Comparison of ENCODE assay signal across 11 mouse cellular contexts in the genomic region with DNA sequence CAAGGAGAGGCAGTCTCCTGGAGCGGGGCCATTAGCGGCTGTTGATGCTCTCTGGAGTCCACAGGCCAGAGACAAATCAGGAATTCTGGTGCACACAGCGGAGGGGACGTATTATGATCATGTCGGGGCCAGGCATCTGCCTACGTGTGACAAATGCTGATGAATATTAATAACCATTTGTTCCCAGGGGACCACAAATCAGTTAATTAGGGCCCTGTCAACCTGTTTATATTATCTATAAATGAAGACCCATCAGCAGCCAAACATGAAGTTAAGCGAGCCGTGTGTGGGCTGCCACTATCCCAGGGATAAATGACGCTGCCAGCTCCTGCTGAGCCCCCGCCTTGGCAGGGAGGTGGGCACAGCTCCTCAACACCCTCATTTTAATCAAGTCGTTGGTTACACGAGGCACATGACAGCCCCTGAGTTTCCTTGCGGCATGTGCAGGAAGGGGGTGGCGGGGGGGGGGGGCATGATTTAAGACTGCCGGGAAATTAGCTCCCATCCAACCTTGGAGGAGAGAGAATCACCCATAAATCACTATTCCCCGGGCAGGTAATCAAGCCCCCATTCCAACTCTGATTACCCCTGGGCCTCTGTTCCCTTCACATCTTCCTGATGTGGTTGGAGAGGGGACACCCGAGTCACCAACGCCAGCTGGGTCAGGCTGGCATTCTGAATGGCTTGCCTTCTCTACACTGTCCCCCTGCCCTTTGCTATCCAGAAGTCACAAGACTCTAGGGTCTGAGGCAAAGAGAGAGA.
DNase-seq lines count a peak whose midpoint lies in the region; ATAC-seq lines count a peak whose summit lies in the region.
"Had no signal": no experiment of that assay in that cellular context is flagged by ENCODE, and none has a peak within 500 bp of the region (broad histone marks: within the 10 kb centered on the region; RNA-seq: fewer than 3 reads in every experiment).

No protein-coding gene starts in this region.

- H3K4me2 ChIP-seq in forebrain, embryonic 14.5 days (ENCODE audit: low read length), result 0 out of 2 replicates have a peak overlapping the region, but pooled peaks have one; percentile 3
- no peak overlapping the region; the same call in 1 of the 2 replicates for H3K4me2 ChIP-seq in hindbrain, embryonic 16.5 days (ENCODE audit: low read length)
- no peak overlapping the region for H3K4me2 ChIP-seq in neural tube, embryonic 15.5 days
- H3K4me2 ChIP-seq: liver, embryonic 15.5 days had no signal

- H3K27ac ChIP-seq in forebrain, embryonic 14.5 days (ENCODE audit: low read depth, low read length), result no peak overlapping the region
- H3K27ac ChIP-seq in hindbrain, embryonic 16.5 days (ENCODE audit: low read depth, low read length), result no peak overlapping the region
- H3K27ac ChIP-seq in neural tube, embryonic 15.5 days (replicated peaks), result peak overlapping the region; percentile 56
- H3K27ac ChIP-seq: liver, embryonic 15.5 days had no signal

- H3K27me3 ChIP-seq in forebrain, embryonic 14.5 days (replicated peaks; ENCODE audit: control insufficient read depth, insufficient read depth, low read length), result 0 out of 2 replicates have a peak, but pooled peaks cover 13% of the 10 kb centered on the region
- peaks cover 6% of the 10 kb centered on the region for H3K27me3 ChIP-seq in hindbrain, embryonic 16.5 days (replicated peaks; ENCODE audit: control insufficient read depth, insufficient read depth, low read length)
- H3K27me3 ChIP-seq in neural tube, embryonic 15.5 days (replicated peaks), result 0 out of 2 replicates have a peak, but pooled peaks cover 6% of the 10 kb centered on the region
- H3K27me3 ChIP-seq: liver, embryonic 15.5 days had no signal

- H3K4me3 ChIP-seq in forebrain, embryonic 14.5 days (ENCODE audit: low read depth, low read length), result no peak overlapping the region
- H3K4me3 ChIP-seq in hindbrain, embryonic 16.5 days (ENCODE audit: low read length), result no peak overlapping the region
- H3K4me3 ChIP-seq in neural tube, embryonic 15.5 days (replicated peaks), result no peak overlapping the region
- H3K4me3 ChIP-seq: liver, embryonic 15.5 days had no signal

- H3K9ac ChIP-seq in forebrain, embryonic 14.5 days (ENCODE audit: low read length), result no peak overlapping the region
- H3K9ac ChIP-seq in hindbrain, embryonic 16.5 days (ENCODE audit: low read depth, low read length), result no peak overlapping the region
- H3K9ac ChIP-seq in neural tube, embryonic 15.5 days (replicated peaks), result no peak overlapping the region
- H3K9ac ChIP-seq: liver, embryonic 15.5 days had no signal

- DNase-seq in layer of hippocampus, postnatal 14 days (ENCODE audit: low spot score in 2 of 2), result peak; percentile 35 to 66
- no peak for DNase-seq in layer of hippocampus, adult 9-10 months (ENCODE audit: low spot score)
- peak; percentile 91 for DNase-seq in forebrain, embryonic 14.5 days (ENCODE audit: low spot score)
- DNase-seq in cerebellum, postnatal 36 days, result no peak
- no peak for DNase-seq in testis, postnatal 10 days (ENCODE audit: low spot score)
- DNase-seq: cerebellum, postnatal 25 days; gastrocnemius, postnatal 25 days; kidney, adult 8-10 months had no signal

- H3K36me3 ChIP-seq in forebrain, embryonic 14.5 days (ENCODE audit: control insufficient read depth, insufficient read depth, low read length), result no peaks in the 10 kb centered on the region
- no peaks in the 10 kb centered on the region for H3K36me3 ChIP-seq in hindbrain, embryonic 16.5 days (ENCODE audit: control insufficient read depth, insufficient read depth, low read length)
- no peaks in the 10 kb centered on the region for H3K36me3 ChIP-seq in neural tube, embryonic 15.5 days
- H3K36me3 ChIP-seq: liver, embryonic 15.5 days had no signal

- peak; percentile 84 for ATAC-seq in forebrain, embryonic 14.5 days
- peak; percentile 68 for ATAC-seq in hindbrain, embryonic 16.5 days
- 0 out of 2 replicates have a peak, but pooled peaks have one; percentile 41 for ATAC-seq in neural tube, embryonic 15.5 days (ENCODE audit: low FRiP score)

- no peaks in the 10 kb centered on the region for H3K9me3 ChIP-seq in forebrain, embryonic 14.5 days (replicated peaks; ENCODE audit: control insufficient read depth, low read length)
- H3K9me3 ChIP-seq in hindbrain, embryonic 16.5 days (ENCODE audit: control insufficient read depth, low read length), result no peaks in the 10 kb centered on the region
- no peaks in the 10 kb centered on the region for H3K9me3 ChIP-seq in neural tube, embryonic 15.5 days (replicated peaks)
- H3K9me3 ChIP-seq: liver, embryonic 15.5 days had no signal

- 18% methylated on average over 18 of the region's 18 CpGs for WGBS in forebrain, embryonic 14.5 days
- 14% methylated on average over 18 of the region's 18 CpGs for WGBS in hindbrain, embryonic 16.5 days
- WGBS in neural tube, embryonic 15.5 days, result 8% methylated on average over 18 of the region's 18 CpGs

- peaks cover 18% of the 10 kb centered on the region; the same call in 1 of the 2 replicates for H3K4me1 ChIP-seq in forebrain, embryonic 14.5 days (ENCODE audit: control insufficient read depth, insufficient read depth, low read length)
- H3K4me1 ChIP-seq in hindbrain, embryonic 16.5 days (ENCODE audit: control insufficient read depth, insufficient read depth, low read depth, low read length), result peaks cover 28% of the 10 kb centered on the region
- H3K4me1 ChIP-seq in neural tube, embryonic 15.5 days, result peaks cover 66% of the 10 kb centered on the region
- H3K4me1 ChIP-seq: liver, embryonic 15.5 days had no signal

Comparison
In these comparisons a context has a peak if more than half of its experiments do, and no peak if none do; other contexts are left out.
1. DNase-seq: peak in layer of hippocampus, postnatal 14 days (2 of 2) and forebrain, embryonic 14.5 days (single experiment); none in layer of hippocampus, adult 9-10 months (single experiment), cerebellum, postnatal 36 days (0 of 2) and testis, postnatal 10 days (single experiment).
2. Peak in every context shown above with its lines, with median percentiles within 50 percentile points of each other: ATAC-seq.